Mouse (Mus musculus) right cerebral cortex, postnatal 14 days (tissue): ENCODE data around the gene Ptprg.
A peak's percentile ranks its signal among the peaks of the same experiment; 100 is the strongest.

Experiments used
- DNase-seq: peaks from one replicate; pipeline ENCODE4 v3.0.0; 2022

Gene Ptprg

DNA sequence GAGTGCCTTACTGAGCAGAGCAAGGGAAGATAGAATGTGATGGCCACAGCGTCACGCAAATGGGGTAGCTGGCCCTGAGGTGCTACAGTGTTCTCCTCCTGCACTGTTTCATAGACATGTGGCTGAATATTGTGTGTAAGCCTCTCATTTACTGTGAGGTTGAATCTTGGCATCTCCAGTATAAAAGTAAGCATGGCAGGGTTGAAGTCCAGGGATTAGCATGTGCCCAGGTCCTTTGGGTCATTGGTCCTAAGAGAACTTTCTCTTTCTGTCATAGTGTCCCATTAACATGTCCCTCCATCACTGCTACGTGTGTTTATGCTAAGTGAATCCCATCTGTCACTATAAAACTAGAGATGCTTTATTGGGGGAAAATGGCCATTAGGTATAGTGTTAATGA is 138.2 kb downstream of the Ptprg start:
- DNase-seq = no peak

DNA sequence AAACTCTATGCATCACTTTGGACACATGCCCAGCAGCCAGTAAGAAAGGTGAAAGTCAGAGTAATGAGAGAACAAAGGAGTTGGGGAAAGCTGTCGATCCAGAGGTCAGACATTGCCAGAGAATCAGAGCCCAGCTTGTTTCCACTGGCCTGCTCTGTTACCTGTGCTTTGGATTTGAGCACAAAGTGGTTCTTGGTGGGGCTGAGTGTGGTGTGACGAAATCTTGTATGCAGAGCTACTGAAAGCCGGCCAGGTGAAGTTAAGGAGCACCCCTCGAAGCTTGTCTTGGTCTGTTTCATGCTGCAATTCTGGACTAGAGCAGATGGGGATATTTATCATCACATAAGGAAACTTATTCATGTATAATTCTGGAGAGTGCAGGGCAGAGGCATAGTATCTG is 145.5 kb downstream of the Ptprg start:
- DNase-seq = no peak

DNA sequence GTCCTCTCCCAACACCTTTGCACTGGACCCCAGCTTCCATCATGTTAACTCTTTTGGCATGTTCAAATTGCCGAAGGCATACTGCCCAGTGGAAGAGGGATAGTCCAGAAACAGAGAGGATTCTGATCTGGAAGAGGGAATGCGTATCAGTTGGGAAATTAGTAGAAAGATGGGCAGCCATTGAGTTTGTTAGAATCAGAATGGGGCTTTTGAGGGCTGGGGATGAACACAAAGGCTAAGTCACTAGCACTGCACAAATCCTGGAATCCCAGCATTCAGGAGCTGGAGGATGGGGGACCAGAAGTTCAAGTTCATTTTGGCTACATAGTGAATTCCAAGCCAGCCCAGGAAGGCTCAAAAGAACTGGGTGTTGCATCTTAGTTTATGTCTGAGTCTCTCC is 146.3 kb downstream of the Ptprg start:
- DNase-seq = no peak

DNA sequence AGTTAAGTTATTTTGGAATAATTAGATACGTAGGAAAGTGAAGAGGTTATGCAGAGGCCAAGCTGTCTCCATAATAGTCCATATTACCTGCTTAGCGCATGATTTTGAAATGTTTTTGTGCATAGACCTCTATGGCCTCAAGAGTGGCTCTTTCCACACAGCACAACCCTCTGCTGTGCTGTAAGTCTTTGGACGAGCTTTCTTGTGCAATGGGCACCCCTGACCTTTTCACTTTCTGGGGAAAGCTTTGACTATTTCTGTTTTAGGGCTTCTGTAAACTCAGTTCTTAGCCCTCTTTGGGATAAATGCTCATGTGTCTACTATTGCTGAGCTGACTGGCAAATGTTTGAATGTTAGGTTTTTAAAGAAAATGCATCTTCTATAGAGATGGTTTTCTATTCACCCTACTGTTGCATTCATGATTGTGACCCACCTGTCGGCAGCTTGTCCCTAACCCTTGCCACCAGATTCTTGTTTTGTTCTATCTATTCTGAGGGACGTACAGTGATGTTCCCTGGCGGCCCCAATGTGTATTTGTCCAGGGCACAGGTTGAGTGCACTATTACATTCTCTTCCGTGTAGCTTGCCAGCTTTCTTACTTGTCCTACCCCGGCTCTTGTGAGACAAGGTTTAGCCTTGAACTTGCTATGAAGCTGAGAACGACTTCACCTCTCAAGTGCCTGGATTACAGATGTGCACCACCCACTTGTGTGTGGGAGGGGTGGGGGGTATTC is 148.4 kb downstream of the Ptprg start:
- no peak for DNase-seq

DNA sequence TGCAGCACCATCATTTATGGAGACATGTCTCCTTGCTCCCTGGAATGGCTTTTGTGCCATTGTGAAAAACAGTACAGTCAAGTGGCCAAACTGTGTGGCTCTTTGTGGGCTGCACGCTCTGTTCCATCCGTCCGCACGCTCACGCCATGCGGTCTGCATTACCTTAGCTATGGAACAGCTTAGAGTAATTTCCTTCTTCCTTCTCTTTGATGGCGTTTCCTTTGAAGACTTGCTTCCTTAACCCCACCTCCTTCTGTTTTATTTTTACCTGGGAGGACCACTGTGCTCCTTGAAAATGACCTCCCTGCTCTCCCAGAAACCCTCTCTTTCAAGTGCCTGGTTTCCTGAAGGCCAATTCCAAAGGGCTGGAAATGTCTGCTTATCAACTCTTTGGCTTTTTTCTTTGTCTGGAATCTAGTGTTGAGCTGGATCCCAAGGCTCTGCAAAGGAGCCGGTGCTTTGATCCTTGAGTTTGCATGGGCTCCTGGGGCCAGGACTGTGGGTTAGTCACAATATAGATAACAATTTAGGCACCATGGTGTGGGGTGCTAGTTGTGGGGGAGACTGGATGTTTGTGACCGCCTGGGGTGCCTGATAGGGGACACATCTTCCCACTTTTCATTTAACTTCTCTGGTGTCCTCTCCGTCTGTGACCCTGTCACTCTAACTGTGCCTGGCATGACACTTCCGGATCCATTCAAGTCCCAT is 149.6 kb downstream of the Ptprg start:
- DNase-seq = no peak

DNA sequence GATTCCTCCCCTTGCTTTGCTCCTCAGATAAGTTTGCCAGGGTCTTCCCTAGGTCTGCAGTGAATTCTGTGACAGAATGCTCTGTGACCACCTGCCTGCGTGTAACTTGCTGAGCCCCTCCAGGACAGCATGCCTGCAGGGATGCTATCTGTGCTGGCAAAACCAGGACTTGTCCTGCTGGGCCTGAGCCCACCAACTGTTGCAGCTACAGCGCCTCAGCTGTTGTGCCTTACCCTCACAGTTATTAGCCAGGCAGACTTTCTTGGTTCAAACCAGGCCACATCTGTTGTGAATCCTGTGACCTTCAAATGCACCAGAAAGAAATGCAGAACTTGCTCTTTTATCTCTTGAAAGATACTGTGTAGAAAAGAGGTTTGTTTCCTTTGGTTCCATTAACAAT is 151.5 kb downstream of the Ptprg start:
- no peak for DNase-seq

DNA sequence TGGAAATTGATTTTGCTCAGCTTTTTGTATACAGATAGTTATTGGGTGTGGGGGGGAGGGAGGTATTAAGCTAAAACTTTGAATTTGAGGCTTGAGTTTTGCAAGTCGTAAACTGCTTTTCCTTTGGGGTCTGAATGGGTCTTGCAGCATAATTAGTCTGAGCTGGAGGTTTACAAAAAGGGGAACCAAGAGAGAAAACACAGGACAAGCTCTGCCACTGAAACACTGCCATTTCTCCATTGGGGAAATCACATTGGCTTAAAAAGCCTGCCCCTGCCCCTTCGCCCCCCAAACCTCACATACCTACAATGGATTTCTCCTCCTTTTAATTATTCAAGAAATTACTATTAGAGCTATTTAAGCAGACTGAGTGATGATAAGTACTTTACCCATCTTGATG is 156.0 kb downstream of the Ptprg start:
- no peak for DNase-seq

DNA sequence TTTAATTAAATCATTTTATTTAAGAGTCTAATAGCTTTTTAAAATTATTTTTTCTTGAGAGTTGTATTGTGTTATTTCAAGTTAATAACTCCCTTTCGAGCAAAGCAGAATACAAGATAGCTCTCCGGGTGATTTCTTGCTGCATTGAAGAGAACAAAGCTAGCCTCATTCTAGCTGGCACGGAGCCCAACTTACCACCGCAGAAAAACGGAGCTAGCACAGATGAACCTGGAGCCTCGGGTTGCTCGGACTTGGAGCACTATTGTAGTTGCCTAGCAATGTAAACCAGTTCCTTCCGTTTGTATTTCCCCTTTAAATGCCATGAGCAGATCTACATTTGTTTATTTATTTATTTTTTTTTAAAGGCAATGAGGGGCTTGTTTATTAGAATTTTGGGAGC is 156.5 kb downstream of the Ptprg start:
- DNase-seq = peak; percentile 45

DNA sequence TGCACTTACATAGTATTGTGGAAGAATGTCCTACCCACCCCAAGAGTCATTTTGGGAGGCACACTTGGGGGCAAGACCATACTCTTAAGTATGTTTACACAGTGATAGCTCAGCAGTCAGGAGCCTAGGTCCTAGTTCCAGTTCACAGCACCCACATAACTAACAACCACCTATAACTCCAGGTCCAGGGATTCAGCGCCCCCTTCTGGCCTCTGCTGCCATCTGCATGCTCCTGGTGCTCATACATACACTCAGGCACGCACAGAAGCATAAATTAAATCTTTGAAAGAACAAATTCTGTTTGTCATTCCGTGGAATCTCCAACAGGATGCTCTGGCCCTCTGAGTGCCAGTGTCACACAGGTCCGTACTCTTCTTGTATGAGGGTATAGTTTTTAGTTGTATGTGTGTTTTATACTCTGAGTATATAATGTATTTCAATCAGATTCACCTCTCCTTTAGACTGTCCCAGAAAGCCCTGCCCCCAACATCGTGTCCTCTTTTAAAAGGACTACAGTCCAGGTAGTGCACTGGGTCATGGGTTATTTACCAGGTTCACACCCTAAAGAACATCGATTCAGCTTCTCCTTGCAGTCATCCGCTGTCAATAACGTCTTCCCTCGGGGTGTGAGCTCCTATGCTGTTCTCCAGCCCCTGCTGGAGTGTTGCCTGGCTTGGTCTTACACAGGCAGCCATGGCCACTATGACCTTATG is 157.2 kb downstream of the Ptprg start:
- no peak for DNase-seq

DNA sequence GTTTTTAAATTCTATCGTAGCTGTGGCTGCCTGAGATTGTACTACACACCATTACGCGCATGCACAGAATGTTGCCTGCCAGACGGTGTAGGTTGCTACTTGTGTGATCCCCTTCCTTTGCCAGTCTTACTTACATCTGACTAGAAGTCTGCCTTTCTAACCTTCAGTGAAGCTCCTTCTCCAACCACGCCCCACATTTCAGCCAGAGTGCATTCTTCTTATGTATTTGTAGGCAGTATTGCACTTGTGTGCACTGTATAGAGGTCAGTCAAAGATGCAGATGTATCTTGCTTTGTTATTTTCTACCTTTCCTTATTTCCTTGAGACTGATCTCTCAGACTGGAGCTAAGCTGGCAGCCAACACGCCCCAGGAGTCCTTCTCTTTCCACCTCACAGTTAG is 158.8 kb downstream of the Ptprg start:
- no peak for DNase-seq

DNA sequence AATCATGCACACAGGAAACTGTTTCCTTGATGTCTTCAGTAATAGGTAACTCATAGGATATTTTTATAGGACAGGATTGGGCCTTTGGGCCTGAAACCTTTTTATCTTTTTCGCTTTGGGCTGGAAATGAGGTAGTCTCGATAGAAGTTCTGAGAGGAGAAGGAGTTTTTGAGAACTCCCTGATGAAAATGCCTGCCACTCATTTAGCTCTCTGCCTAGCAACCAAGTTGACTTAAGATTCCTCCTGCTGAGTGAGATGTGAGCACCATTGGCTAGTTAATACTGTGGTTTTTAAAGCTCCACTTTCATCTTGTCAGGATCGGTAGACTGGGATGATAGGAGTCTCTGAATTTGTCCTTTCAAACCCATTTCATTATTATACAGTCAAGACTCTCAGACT is 162.9 kb downstream of the Ptprg start:
- DNase-seq = no peak

DNA sequence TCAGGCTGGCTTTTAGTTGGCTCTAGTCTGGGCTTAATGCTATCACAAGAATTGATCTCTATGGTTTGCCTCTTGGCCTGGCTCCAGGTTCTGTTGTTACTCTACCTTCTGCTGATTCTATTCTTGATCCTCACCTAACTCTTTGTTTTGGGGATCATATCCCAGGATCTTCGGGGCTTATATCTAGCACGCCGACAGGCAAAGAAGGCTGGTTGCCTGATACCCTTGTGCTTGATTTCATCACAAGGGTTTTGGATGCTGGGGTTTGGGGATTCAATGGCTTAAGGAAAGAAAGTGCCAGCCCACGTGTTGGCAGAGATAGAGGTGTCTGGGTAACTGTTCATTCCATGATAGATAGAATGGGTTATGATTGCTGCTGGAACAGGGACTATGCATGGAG is 164.9 kb downstream of the Ptprg start:
- DNase-seq = no peak

DNA sequence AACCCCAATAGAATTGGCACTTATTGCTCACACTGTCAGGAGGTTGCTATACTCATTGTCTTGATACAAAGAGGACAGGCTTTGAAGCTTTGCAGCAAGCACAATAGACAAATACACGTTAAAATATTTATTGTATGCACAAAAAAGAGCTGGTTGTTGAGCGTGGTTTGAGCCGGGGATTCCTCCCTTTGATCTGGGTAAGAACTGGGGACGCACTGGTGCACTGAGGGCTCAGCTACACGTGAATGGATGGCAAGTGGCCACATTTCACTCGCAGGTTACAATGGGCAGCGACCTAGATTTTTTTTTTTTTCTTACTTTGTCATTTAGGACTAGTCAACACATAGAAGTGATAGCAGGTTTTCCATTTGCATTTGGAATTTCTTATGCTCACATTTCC is 165.9 kb downstream of the Ptprg start:
- DNase-seq = no peak

DNA sequence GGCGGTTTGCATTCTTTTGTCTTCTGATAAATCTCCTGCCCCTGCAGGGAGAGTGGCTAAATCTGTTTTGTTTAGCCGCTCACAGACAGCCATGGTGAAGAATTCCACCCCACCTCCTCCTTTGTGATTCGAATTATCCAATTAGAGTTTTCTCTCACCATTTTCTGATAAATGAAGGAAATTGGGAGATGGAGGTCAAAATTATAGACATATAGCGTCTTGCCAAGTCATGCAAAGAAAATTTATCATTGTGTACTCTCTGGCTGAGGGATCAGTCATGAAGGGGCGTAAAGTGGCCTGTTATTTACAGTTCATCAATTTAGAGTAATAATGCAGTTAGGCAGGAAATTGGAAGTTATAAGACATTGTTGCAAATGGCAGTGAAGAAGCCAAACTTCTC is 168.8 kb downstream of the Ptprg start:
- DNase-seq = no peak

DNA sequence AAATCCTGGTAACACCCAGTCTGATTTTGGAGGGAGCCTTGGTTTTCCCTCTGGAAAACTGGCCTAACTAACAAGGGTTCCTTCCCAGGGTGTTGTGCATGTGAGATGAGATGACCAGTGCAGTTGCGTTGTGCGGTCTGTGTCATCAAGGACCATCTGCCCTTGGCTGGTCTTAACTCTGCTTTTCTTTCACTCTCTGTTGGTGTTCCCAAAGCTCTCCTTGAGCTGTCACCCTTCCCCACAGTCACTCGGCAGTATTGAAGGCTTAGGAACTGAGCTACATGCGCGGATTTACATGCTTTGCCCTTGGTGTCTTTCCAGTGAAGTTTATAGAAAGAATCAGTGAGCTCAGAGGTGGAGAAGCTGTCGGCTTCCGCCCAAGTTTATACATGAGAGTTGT is 170.5 kb downstream of the Ptprg start:
- no peak for DNase-seq

DNA sequence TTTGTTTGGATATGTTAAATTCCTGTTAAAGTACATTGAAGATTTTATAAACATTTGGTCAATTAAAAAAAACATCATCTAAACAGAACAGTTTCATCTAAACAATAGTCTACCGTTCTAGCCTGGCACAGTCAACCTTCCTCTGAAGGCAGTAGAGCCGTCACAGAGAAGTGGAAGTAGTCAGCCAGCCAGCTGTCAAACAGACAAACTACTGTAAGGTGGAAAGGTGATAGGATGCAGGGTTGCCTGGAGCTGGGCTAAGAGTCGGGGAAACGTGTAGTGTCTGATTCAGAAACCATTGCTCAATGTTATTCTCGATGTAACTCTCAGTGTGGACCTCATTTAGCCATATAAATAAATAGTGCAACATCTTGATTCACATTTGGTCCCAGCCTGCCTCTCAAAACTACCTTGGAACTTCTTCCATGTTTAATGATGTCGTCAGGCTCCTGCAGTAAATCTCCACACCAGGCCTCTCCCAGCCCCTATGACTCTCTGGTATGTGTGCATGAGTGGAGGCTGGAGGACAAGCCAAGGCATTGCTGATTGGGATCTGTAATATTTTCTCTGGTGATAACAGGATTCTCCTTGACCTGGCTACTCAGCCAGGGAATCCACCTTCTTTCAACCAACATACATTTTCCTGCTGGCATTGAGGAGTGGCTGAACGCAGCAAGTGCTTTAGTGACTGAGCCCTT is 178.0 kb downstream of the Ptprg start:
- DNase-seq = no peak

DNA sequence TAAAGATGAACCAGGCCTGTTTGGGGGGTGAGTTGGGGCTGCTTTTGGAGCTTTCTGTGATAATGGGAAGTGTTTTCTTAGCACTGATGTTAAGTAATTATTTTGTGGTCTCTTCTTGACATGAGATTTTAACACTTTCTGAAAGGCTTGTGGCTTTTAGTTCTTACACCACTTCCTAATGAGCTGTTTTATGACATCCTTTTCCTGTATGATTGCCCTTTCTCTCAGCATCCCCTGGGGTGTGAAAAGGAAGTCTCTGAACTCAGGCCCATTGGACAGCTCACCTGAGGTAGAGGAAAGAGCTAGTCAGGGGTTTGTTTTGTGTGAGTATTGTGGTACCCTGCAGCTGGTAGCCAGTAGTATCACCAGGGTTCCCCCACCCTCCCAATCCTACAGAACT is 179.0 kb downstream of the Ptprg start:
- no peak for DNase-seq

DNA sequence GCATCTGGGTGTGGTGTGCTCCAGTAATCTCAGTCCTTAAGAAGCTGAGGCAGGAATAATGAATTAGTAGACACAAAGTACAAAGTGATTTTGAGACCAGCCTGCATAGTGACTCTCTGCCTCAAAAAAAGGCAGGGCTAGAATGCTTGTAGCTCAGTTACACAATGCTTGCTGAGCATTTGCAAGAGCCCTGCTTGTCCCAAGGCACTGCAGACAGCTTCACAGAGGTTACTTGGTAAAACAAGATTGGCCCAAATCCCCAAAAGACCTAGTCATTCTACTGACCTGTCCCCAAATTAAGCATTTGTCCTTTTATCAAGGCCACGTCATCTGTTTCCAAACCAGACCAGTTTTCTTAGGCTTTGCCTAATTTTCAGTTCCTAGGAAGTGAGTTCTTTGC is 190.4 kb downstream of the Ptprg start:
- no peak for DNase-seq

DNA sequence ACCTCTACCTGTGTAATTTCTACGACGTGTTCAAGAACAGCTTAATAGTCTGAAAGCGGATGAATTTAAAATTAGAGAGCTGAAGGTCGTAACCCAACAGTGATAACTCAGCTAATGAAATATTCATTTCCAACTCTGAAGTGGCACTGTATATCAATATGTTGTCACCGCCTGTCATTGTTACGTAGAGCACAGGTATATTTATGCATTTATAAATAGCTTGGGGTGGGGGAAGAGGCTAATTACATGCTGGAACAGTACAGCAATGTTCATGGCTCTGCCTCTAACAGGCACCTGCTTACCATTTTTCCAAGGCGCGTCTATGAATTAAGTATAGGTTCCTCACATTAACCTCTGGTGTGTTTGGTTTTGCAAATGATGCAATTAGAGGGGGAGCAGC is 199.3 kb downstream of the Ptprg start:
- DNase-seq = no peak

DNA sequence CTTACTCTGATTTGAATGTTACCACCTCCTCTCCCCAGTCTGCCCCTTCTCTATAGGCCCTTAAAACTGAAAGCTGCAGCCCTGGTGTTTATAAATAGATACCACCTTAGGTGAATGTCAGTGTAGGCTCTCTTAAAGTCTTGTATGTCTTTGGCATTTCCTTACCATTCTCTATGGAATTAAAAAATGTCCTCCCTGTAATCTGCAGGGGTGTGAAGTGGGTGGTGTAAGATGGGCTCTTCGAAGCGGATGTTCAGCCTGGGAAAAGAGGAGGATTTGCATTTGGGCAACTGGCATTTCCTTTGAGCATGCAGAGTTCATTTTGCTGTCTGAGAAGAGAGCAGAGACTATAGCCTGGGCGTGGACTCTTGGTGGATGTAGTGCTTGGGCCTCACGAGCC is 201.3 kb downstream of the Ptprg start:
- no peak for DNase-seq

DNA sequence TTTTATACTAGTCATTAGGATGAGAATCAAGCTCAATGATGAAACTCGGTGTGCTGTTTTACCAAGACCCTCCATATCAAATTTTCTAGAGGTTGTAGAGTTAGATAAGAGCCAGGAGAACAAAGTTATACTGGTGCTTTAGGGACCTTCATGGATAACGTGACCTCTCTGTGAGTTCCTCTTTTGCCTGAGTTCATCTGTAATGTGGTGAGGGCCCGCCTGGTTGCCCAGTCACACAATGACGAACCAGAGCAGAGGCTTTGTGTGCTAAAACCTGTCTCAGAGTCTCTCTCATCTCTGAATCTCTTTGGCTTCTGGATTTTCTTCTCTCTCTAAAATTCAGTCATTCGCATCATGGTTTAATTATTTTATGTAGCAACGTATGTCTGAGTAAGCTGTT is 204.9 kb downstream of the Ptprg start:
- DNase-seq = no peak

DNA sequence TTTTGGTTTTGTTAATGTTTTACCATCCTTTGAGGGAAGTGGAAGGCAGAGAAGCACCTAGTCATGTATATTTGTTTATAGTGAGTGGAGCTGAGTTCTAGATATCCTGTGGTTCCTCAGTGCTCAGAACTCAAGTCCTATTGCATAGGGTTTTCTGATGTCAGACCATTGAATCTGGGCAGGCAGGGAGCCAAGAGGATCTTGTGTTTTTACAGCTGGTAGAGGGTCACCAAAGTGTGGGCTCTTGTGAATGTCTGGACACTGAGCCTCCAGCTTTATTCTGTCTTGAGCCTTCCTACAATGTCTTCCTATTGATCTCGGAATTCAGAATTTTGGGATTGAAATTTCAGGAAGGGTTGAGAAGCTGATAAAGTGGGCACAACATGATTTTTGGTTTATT is 206.0 kb downstream of the Ptprg start:
- DNase-seq = no peak

DNA sequence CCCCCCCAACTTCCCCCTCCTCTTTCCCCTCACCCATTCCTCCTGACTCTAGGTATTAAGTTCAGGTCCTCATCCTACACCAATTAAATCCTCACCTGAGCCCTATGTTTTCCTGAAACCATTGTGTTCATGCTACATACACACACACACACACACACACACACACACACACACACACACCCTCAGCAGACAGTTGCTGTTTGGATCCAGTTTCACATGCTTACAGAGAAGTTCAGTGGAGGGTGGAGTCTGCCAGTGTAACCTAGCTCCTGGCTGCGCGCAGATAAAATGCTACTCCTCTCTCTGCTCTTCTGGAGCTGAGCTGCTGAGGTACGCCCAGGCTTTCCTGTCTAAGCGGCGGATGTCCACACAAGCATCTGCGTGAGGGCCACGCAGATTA is 209.7 kb downstream of the Ptprg start:
- no peak for DNase-seq

DNA sequence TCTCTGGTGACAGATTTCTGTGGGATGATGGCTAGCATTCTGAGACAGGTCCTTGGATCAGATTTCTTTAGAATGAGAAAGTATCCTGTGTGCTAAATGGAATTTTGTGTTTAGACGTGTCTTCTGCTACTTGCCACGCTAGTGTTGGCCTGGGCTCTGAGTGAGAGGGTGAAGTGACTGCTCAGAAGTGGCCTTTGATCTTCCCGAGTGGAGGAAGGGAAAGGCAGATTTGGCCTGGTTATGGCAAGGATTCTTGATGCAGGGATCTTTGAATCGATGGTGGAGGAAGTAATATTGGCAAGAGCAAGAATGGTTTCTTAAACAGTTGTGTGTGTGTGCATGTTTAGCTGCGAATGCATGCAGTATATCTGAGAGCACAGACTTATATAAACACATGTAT is 219.4 kb downstream of the Ptprg start:
- no peak for DNase-seq
